Mouse (Mus musculus) embryonic facial prominence, embryonic 15.5 days (tissue): ENCODE measurements around the gene Ing1. TPM values are rescaled to one million over a fixed set of nuclear protein-coding genes. Genes with fewer than 3 reads are reported as not detected.

Source experiments
- ATAC-seq: fragments of 200-750 bp; cut with Nextera tagmentation; 2 replicates; pipeline ENCODE4 v1.8.0; 2017; ENCODE audit warnings: low read depth, moderate TSS enrichment; ENCODE audit not compliant: insufficient number of reproducible peaks, low FRiP score, low TSS enrichment
- H3K27ac ChIP-seq: fragments of 300-500 bp; sonication (generic); replicated peaks from 2 replicates; pipeline ENCODE4 v1.5.1; 2015; ENCODE audit warnings: mild to moderate bottlenecking, inconsistent platforms
- H3K27me3 ChIP-seq: fragments of 300-500 bp; sonication (generic); 2 replicates; pipeline ENCODE4 v1.6.1; 2015; ENCODE audit warnings: inconsistent platforms
- H3K36me3 ChIP-seq: fragments of 300-500 bp; sonication (generic); 2 replicates; pipeline ENCODE4 v1.6.1; 2015; ENCODE audit warnings: mild to moderate bottlenecking, inconsistent platforms
- H3K4me1 ChIP-seq: fragments of 300-500 bp; sonication (generic); 2 replicates; pipeline ENCODE4 v1.6.1; 2015; ENCODE audit warnings: inconsistent platforms
- H3K4me2 ChIP-seq: fragments of 300-500 bp; sonication (generic); replicated peaks from 2 replicates; pipeline ENCODE4 v1.6.1; 2015; ENCODE audit warnings: mild to moderate bottlenecking, inconsistent platforms
- H3K4me3 ChIP-seq: fragments of 300-500 bp; sonication (generic); replicated peaks from 2 replicates; pipeline ENCODE4 v1.5.1; 2015; ENCODE audit warnings: mild to moderate bottlenecking, inconsistent platforms
- H3K9ac ChIP-seq: fragments of 300-500 bp; sonication (generic); 2 replicates; pipeline ENCODE4 v1.6.1; 2015; ENCODE audit warnings: inconsistent platforms
- H3K9me3 ChIP-seq: fragments of 300-500 bp; sonication (generic); replicated peaks from 2 replicates; pipeline ENCODE4 v1.6.1; 2016; ENCODE audit warnings: inconsistent platforms
- WGBS: fragments of 180-500 bp; shearing (Covaris S2); methylation state at CpG from one replicate; pipeline ENCODE4 v1.1.7; 2015; 5-methylcytosine and 5-hydroxymethylcytosine counted together
- polyA plus RNA-seq: library from polyadenylated mRNA; unstranded; fragments of >200 nt; fragmentation: Nextera tagmentation; extraction: Ambion mirVana; gene quantifications from 2 replicates; pipeline ENCODE4 v1.2.1, GENCODE M21; 2015

Gene Ing1
- 36.3 and 49.5 TPM in 2 replicates for polyA plus RNA-seq

DNA sequence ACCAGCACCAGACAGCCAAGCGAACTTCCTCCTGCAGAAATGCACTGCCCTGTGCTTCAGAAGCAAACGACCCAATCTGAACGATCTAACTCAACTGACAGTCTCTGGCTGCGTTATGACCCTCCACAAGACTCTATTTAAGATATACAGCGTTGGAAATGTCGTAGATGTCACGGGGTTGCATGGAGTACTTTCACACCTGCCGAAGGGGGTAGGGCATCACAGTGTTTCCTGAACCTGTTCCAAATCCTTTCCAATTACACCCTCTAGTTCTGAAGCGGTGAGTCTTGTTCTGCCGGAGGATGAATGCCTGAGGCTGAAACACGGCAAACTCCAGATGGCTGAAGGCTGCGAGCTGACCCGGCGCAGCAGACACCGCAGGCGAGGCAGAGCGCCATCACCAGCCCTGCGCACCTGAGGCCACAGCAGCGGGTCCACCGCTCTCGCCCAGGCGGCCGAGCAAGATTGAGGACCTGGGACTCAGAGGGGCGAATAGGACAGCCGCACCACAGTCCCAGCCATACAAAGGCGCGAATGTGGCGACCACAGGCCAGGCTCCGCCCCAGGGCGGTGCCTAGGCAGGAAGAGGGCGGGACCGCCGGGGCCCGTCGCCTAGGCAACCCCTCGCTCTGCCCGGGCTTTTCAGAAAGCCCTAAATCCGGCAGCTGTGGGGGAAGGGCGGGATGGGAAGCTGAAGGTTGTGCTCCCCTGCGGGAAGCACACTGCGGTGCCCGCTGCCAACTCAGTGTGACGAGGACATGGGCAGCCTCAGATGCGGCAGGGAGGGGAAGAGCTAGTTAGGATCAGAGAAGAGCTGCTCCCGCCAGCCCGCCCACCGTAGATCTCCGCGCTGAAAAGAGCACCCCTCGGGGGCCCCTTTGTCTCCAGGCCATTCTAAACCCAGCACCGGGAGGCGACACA, at the start of gene Ing1:
Gene Ing1, plus strand, starts transcription at position 773 of the 921 bp plus-strand sequence.
- H3K4me2 ChIP-seq: peak within 1 kb of the TSS; percentile 76
- H3K36me3 ChIP-seq: no peaks in the 10 kb centered on the region
- peak within 1 kb of the TSS; percentile 95 for H3K9ac ChIP-seq
- no peaks in the 10 kb centered on the region for H3K9me3 ChIP-seq
- H3K4me1 ChIP-seq: peaks cover 25% of the 10 kb centered on the region
- no peaks in the 10 kb centered on the region for H3K27me3 ChIP-seq
- ATAC-seq: peak; percentile 80
- H3K4me3 ChIP-seq: peak within 1 kb of the TSS; percentile 95
- WGBS: under 1% methylated on average over 52 of the region's 52 CpGs
- H3K27ac ChIP-seq: peak within 1 kb of the TSS; percentile 100

DNA sequence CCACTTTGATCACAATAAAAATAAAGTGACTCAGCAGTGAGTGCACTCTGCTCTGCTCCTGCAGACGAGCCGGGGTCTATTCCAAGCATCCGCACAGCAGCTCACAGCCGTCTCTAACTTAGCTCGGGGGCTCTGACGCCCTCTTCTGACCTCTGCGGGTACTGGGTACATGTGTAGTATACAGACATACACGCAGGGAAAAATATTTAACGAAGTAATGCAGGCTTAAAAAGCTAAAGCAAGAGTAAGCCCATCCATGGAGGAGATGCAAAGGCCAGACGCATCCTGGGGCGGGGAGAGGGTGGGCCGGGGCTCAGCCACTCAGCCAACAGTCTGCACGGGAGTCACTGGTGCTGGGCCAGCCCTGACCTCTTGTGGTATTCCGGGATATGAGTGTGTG, 49.3 kb upstream of the Ing1 start:
- Histone ChIP-seq H3K9me3 (no peaks in the 10 kb centered on the region), H3K27me3 (no peaks in the 10 kb centered on the region), H3K9ac (no peak overlapping the region), H3K4me3 (no peak overlapping the region), H3K36me3 (peaks cover 82% of the 10 kb centered on the region), H3K27ac (no peak overlapping the region), H3K4me1 (no peaks in the 10 kb centered on the region; the same call in 1 of the 2 replicates), H3K4me2 (no peak overlapping the region)
- ATAC-seq: no peak
- 80% methylated on average over 14 of the region's 14 CpGs for WGBS

DNA sequence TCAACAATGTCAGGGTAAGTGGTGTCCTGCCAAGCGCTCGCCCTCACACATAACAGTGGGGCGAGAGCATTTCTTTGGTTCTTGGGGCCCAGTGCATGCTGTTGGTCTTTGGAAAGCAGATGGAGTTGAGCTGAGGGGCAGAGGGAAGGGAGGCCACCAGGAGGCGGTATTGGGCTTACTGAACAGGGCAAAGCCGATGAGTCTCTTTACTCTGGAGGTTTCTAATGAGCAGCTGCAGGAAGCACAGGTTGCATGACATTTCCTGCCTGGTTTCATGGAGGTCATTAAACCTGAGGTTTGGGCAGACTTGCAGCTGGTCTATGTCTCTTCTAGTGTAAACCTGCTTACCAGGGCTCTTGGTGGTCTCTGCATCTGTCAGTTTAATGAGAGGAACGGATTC, 48.6 kb upstream of the Ing1 start:
- ATAC-seq: no peak; the same call in 1 of the 2 replicates
- H3K27me3 ChIP-seq: no peaks in the 10 kb centered on the region
- WGBS: 69% methylated on average over 6 of the region's 6 CpGs

DNA sequence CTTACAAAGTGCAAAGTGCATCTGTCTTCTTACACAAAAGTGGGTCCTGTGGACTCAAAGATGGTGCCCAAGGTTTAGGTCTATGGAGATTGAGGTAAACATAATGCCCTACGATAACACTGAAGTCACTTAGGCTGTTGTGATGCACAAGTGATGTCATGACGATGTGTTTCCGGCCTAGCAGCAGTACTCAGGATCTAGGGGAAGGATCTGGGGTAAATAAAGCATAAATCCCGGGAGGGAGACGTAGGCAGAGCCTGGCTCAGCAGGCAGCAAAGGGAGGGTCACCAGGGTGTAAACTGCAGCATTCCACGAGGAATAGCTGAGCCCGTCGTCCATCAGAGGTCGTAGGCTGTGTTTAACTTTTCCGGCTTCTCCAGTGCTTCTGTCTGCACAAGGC, 46.5 kb upstream of the Ing1 start:
- Histone ChIP-seq H3K4me3 (no peak overlapping the region), H3K27ac (no peak overlapping the region), H3K36me3 (peaks cover 91% of the 10 kb centered on the region), H3K4me1 (no peaks in the 10 kb centered on the region; the same call in 1 of the 2 replicates), H3K9ac (no peak overlapping the region), H3K27me3 (no peaks in the 10 kb centered on the region), H3K4me2 (no peak overlapping the region), H3K9me3 (no peaks in the 10 kb centered on the region)
- no peak for ATAC-seq
- WGBS: 78% methylated on average over 10 of the region's 10 CpGs

More for the DNA sequence above, 48.6 kb upstream of the Ing1 start:
- H3K9me3 ChIP-seq: no peaks in the 10 kb centered on the region
- H3K4me2 ChIP-seq: no peak overlapping the region
- H3K27ac ChIP-seq: no peak overlapping the region
- no peaks in the 10 kb centered on the region; the same call in 1 of the 2 replicates for H3K4me1 ChIP-seq
- no peak overlapping the region for H3K9ac ChIP-seq
- no peak overlapping the region for H3K4me3 ChIP-seq
- H3K36me3 ChIP-seq: peaks cover 86% of the 10 kb centered on the region

DNA sequence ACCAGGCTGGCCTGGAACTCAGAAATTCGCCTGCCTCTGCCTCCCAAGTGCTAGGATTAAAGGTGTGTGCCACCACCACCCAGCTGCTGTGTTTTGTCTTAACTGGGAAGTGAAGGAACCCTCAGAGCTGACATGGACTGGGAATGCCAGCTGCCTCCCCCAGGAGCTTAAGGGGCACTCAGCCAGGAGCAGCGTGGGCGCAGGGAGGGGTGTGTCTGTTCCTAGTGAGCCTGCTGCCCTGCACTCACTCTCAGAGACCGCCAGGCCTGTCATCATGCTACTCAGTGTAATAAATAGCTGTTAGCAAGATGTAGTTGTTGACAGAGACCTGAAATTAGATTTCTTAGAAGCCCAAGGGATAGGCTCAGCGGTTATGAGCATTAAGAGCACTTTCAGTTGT, 44.4 kb upstream of the Ing1 start:
- H3K4me2 ChIP-seq: no peak overlapping the region

DNA sequence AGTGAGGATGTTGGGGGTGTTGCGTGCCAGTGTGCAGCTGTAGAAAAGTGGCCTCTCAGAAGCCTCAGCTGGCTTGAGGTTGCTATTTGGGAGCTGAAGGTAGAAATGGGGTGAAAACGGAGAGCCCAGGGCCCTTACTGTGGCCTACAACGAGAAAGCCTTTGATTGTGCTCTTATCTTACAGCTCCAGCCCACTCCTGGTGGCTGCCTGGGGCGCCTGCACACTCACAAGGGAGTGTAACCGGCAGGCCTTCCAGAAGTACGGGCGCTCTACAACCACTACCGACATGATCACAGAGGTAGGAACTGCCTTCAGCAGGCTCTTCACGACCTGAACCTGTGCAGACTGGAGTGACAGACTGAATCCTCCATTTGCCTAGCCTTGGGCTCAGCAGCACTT, 42.7 kb upstream of the Ing1 start:
- 88% methylated on average over 9 of the region's 9 CpGs for WGBS
- H3K9ac ChIP-seq: no peak overlapping the region
- no peak overlapping the region for H3K4me2 ChIP-seq
- no peak for ATAC-seq
- H3K36me3 ChIP-seq: peaks cover 93% of the 10 kb centered on the region
- H3K4me3 ChIP-seq: no peak overlapping the region
- H3K9me3 ChIP-seq: no peaks in the 10 kb centered on the region
- H3K27me3 ChIP-seq: no peaks in the 10 kb centered on the region
- no peak overlapping the region for H3K27ac ChIP-seq
- H3K4me1 ChIP-seq: no peaks in the 10 kb centered on the region; the same call in 1 of the 2 replicates

More for the DNA sequence above, 44.4 kb upstream of the Ing1 start:
- peaks cover 89% of the 10 kb centered on the region for H3K36me3 ChIP-seq
- H3K4me1 ChIP-seq: no peaks in the 10 kb centered on the region; the same call in 1 of the 2 replicates
- H3K27me3 ChIP-seq: no peaks in the 10 kb centered on the region
- H3K9ac ChIP-seq: no peak overlapping the region
- WGBS: 79% methylated on average over 5 of the region's 5 CpGs
- H3K9me3 ChIP-seq: no peaks in the 10 kb centered on the region
- no peak overlapping the region for H3K27ac ChIP-seq
- no peak for ATAC-seq
- no peak overlapping the region for H3K4me3 ChIP-seq

DNA sequence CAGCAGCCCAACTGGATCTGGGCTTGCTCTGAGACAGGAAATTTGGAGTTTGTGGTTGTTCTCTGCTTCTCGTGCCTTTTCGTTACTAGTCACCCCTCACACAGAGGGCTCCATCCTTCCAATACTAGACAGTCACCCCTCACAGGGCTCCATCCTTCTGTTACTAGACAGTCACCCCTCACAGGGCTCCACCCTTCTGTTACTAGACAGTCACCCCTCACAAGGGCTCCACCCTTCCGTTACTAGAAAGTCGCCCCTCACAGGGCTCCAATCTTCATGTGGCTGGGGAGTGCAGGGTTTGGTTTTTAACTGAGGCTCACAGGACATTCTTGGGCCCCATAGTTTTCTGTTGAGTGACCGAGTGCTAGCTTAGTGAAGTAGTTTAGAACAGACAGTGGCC, 42.1 kb upstream of the Ing1 start:
- Histone ChIP-seq H3K4me1 (no peaks in the 10 kb centered on the region), H3K27me3 (no peaks in the 10 kb centered on the region), H3K4me3 (no peak overlapping the region), H3K4me2 (no peak overlapping the region), H3K27ac (no peak overlapping the region), H3K36me3 (peaks cover 94% of the 10 kb centered on the region), H3K9me3 (no peaks in the 10 kb centered on the region), H3K9ac (no peak overlapping the region)
- WGBS: 90% methylated on average over 5 of the region's 5 CpGs
- no peak for ATAC-seq

DNA sequence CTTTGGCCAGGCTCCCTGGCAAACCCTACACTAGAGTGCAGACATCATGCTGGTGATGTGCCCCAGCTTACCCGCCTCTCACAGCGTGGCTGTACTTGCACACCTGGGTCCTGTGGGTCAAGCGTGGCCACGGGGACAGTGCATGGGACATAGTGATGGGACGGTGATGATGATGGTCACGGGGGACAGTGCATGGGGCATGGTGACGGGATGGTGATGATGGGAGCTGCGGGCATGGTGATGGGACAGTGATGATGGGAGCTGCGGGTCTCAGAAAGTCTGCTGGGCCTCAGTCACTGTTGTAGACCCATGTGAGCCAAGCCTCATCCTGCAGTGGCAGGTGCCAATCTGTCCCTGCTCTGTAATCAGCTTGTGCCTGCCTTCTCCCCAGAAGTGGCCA, 39.1 kb upstream of the Ing1 start:
- Histone ChIP-seq H3K36me3 (peaks cover 87% of the 10 kb centered on the region), H3K4me1 (no peaks in the 10 kb centered on the region), H3K9ac (no peak overlapping the region), H3K9me3 (no peaks in the 10 kb centered on the region), H3K27ac (no peak overlapping the region), H3K27me3 (no peaks in the 10 kb centered on the region), H3K4me3 (no peak overlapping the region), H3K4me2 (no peak overlapping the region)
- 94% methylated on average over 9 of the region's 9 CpGs for WGBS
- ATAC-seq: no peak

DNA sequence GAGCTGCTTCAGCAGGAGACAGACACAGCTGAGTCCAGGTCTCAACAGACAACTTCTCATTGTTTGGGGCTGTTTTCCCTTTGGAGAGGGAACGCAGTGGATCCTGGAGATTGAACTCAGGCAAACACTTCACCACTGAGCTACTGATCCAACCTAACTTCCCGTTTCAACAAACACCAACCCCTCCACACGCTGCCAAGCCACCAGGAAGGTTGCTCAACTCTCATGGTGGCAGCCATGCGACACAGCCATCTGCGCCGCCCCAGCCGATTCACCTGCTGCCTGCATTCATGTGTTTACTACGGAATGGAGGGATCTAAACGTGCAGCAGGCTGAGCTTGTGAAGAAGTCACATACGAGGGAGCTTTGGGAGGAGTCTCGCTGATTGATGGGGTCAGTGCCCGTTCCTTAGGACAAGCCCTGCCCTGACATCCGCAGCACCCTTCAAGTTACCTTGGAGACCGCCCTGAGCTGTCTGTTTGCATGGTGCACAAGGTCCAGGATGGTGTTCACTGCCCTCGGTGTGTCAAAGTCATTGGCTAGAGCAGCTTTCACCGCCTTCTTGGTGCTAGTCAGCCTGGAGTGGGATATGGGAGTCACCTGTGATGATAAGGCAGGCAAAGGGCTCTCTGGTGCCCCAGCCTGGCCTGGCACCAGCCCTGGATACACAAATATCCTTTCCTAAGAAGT, 37.9 kb upstream of the Ing1 start:
- no peak overlapping the region for H3K27ac ChIP-seq
- H3K9ac ChIP-seq: no peak overlapping the region
- no peaks in the 10 kb centered on the region for H3K27me3 ChIP-seq
- WGBS: 86% methylated on average over 16 of the region's 16 CpGs
- H3K4me3 ChIP-seq: no peak overlapping the region
- ATAC-seq: no peak
- peaks cover 79% of the 10 kb centered on the region for H3K36me3 ChIP-seq
- no peaks in the 10 kb centered on the region for H3K9me3 ChIP-seq
- no peak overlapping the region for H3K4me2 ChIP-seq
- H3K4me1 ChIP-seq: no peaks in the 10 kb centered on the region

DNA sequence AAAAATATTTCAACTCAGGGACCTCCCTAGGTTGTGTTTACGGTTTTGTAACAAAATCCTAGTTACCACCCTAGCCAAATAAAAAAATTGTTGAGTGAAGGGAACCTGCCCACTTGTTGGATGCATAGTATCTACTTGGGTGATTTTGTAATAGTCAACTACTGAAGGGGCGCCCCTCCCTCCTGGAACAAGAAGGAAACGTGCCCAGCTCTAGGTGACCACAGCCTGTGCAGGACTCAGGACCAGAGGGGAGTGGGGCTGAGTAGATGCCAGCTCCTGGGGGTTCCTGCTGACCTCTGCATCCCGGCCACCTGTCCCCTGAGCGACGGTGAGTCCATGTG, 37.3 kb upstream of the Ing1 start:
- no peak overlapping the region for H3K4me2 ChIP-seq
- no peak overlapping the region for H3K9ac ChIP-seq
- no peak overlapping the region for H3K27ac ChIP-seq
- no peak overlapping the region for H3K4me3 ChIP-seq
- 87% methylated on average over 6 of the region's 6 CpGs for whole genome bisulfite sequencing
- no peaks in the 10 kb centered on the region for H3K4me1 ChIP-seq
- no peak for ATAC-seq
- no peaks in the 10 kb centered on the region for H3K27me3 ChIP-seq
- H3K36me3 ChIP-seq: peaks cover 76% of the 10 kb centered on the region
- H3K9me3 ChIP-seq: no peaks in the 10 kb centered on the region

DNA sequence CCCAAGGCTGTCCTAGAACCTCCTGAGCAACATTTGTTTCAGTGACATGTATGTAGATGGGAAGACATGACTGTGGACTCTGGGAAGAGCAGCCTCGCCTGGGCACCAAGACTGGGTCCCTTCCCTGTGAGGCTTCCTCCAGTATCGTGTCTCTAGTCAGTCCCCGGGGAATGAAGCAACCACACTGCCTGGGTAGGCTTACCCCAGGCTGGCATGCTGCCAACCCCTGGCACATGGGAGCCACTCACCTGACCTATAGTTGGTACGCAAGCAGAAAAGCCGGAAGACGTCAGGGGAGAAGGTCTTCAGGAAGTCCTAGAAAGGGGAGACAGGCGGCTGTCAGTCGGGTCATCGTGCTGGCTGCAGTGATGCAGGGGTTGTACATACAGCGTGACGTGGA, 36.7 kb upstream of the Ing1 start:
- WGBS: 79% methylated on average over 11 of the region's 11 CpGs
- H3K9ac ChIP-seq: no peak overlapping the region
- ATAC-seq: 0 out of 2 replicates have a peak, but pooled peaks have one; percentile 16
- no peak overlapping the region for H3K27ac ChIP-seq
- H3K27me3 ChIP-seq: no peaks in the 10 kb centered on the region
- H3K36me3 ChIP-seq: peaks cover 72% of the 10 kb centered on the region
- no peaks in the 10 kb centered on the region for H3K4me1 ChIP-seq
- no peaks in the 10 kb centered on the region for H3K9me3 ChIP-seq
- no peak overlapping the region for H3K4me3 ChIP-seq
- no peak overlapping the region for H3K4me2 ChIP-seq
